Mouse (Mus musculus) midbrain, postnatal 0 days (tissue): ENCODE results near the gene Cbwd1. TPM values are rescaled to one million over a fixed set of nuclear protein-coding genes. Genes with fewer than 3 reads are reported as not detected.

Experiments used
- ATAC-seq: fragments of 200-750 bp; cut with Nextera tagmentation; 2 replicates; pipeline ENCODE4 v1.8.0; 2017; ENCODE audit warnings: moderate number of reproducible peaks, mild to moderate bottlenecking, moderate TSS enrichment, moderate library complexity; ENCODE audit not compliant: low FRiP score
- DNase-seq: peaks from one replicate; pipeline ENCODE4 v3.0.0-alpha.2; 2015; ENCODE audit warnings: low spot score
- H3K27ac ChIP-seq: fragments of 300-500 bp; sonication (generic); 2 replicates; pipeline ENCODE4 v1.5.1; 2014; ENCODE audit warnings: low read depth, mild to moderate bottlenecking, low read length, mixed read lengths
- H3K27me3 ChIP-seq: fragments of 300-500 bp; sonication (generic); 2 replicates; pipeline ENCODE4 v1.6.1; 2014; ENCODE audit warnings: low read length, control low read depth, mixed read lengths; ENCODE audit not compliant: insufficient read depth
- H3K36me3 ChIP-seq: fragments of 300-500 bp; sonication (generic); 2 replicates; pipeline ENCODE4 v1.6.1; 2014; ENCODE audit warnings: low read length, control low read depth, mixed read lengths; ENCODE audit not compliant: insufficient read depth
- H3K4me1 ChIP-seq: fragments of 300-500 bp; sonication (generic); 2 replicates; pipeline ENCODE4 v1.6.1; 2014; ENCODE audit warnings: mild to moderate bottlenecking, control low read depth, antibody characterized with exemption, low read length, mixed read lengths; ENCODE audit not compliant: insufficient read depth
- H3K4me2 ChIP-seq: fragments of 300-500 bp; sonication (generic); 2 replicates; pipeline ENCODE4 v1.6.1; 2014; ENCODE audit warnings: low read depth, mild to moderate bottlenecking, low read length, mixed read lengths; ENCODE audit not compliant: poor library complexity, severe bottlenecking
- H3K4me3 ChIP-seq: fragments of 300-500 bp; sonication (generic); 2 replicates; pipeline ENCODE4 v1.5.1; 2014; ENCODE audit warnings: low read depth, mild to moderate bottlenecking, low read length, moderate library complexity
- H3K9ac ChIP-seq: fragments of 300-500 bp; sonication (generic); replicated peaks from 2 replicates; pipeline ENCODE4 v1.6.1; 2014; ENCODE audit warnings: mild to moderate bottlenecking, low read length, moderate library complexity, mixed read lengths; ENCODE audit not compliant: poor library complexity, severe bottlenecking
- H3K9me3 ChIP-seq: fragments of 300-500 bp; sonication (generic); 2 replicates; pipeline ENCODE4 v1.6.1; 2016; ENCODE audit warnings: low read length, control low read depth
- CTCF ChIP-seq: IDR thresholded peaks from 2 replicates; pipeline ENCODE4 v1.5.1; 2016; ENCODE audit warnings: antibody characterized with exemption, mild to moderate bottlenecking
- WGBS: fragments of 180-500 bp; shearing (Covaris S2); extraction: QIAGEN DNeasy Blood & Tissue Kit; methylation state at CpG from one replicate; pipeline ENCODE4 v1.1.7; 2014; 5-methylcytosine and 5-hydroxymethylcytosine counted together
- polyA plus RNA-seq: library from polyadenylated mRNA; unstranded; fragments of >200 nt; fragmentation: Nextera tagmentation; extraction: Ambion mirVana; gene quantifications from 2 replicates; pipeline ENCODE4 v1.2.1, GENCODE M21; 2015
- total RNA-seq: library from RNA; depleted of rRNA; stranded (reverse); fragments of >200 nt; gene quantifications from 2 replicates; pipeline ENCODE4 v1.2.3, GENCODE M21; 2014; rRNA removed

Cbwd1 gene
- total RNA-seq (9.5 and 11.7 TPM in 2 replicates), polyA plus RNA-seq (6.6 and 6.8 TPM in 2 replicates)

GRCm38 (mm10) chr19:24961172-24961962, at the start of gene Cbwd1:
Gene Cbwd1, minus strand, starts transcription at chr19:24961610.
- H3K4me3 ChIP-seq: peak within 1 kb of the TSS; percentile 69
- H3K27me3 ChIP-seq: no peaks in the 10 kb centered on the region
- no peaks in the 10 kb centered on the region; the same call in 1 of the 2 replicates for H3K4me1 ChIP-seq
- WGBS: under 1% methylated on average over 36 of the region's 36 CpGs
- no peaks in the 10 kb centered on the region for H3K9me3 ChIP-seq
- TF ChIP-seq CTCF: peak; percentile 91
- no peaks in the 10 kb centered on the region for H3K36me3 ChIP-seq
- DNase-seq (peak; percentile 99), ATAC-seq (peak; percentile 100)
- peak within 1 kb of the TSS; percentile 40 for H3K9ac ChIP-seq
- no peak within 1 kb of the TSS for H3K27ac ChIP-seq
- peak within 1 kb of the TSS; percentile 54 for H3K4me2 ChIP-seq

- H3K27me3 ChIP-seq: no peaks in the 10 kb centered on the region
- DNase-seq (no peak), ATAC-seq (no peak)
- no peak overlapping the region for H3K4me2 ChIP-seq
- H3K27ac ChIP-seq: no peak overlapping the region
- no peak overlapping the region for H3K9ac ChIP-seq
- WGBS: 90% methylated on average over 2 of the region's 2 CpGs
- H3K4me1 ChIP-seq: no peaks in the 10 kb centered on the region
- no peak overlapping the region for H3K4me3 ChIP-seq
- TF ChIP-seq CTCF: no peak
- no peaks in the 10 kb centered on the region for H3K9me3 ChIP-seq
- H3K36me3 ChIP-seq: no peaks in the 10 kb centered on the region
These were observed 47.1 kb upstream of the Cbwd1 start for GRCm38 (mm10) chr19:25008509-25008908.

DNA sequence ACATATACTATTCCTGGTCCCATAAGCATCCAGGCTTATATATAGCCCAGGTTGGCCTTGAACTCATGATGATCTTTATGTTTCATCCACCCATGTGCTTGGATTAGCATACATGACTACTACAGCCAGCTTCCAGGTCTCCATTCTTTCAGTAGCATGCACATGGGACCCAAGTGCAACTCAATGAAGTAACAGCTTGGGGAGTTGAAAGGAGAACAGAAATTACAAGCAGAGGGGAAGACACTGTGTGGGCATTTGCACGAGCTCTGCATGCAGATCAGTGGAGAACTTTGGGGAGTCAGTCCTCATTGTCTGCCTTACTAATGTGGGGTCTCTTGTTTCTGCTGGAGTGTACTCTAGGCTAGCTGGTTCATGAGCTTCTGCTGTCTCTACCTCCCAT, 45.3 kb upstream of the Cbwd1 start:
- no peak for ATAC-seq
- 84% methylated on average over 1 of the region's 1 CpGs for WGBS
- TF ChIP-seq CTCF: no peak

GRCm38 (mm10) chr19:25003810-25004209, 42.4 kb upstream of the Cbwd1 start:
- 51% methylated on average over 4 of the region's 4 CpGs for WGBS
- DNase-seq (no peak), ATAC-seq (no peak)
- Histone ChIP-seq H3K9ac (no peak overlapping the region), H3K4me2 (no peak overlapping the region), H3K36me3 (no peaks in the 10 kb centered on the region), H3K27me3 (peaks cover 31% of the 10 kb centered on the region), H3K27ac (no peak overlapping the region), H3K4me3 (no peak overlapping the region), H3K4me1 (no peaks in the 10 kb centered on the region), H3K9me3 (no peaks in the 10 kb centered on the region)
- no peak for TF ChIP-seq CTCF

More for the DNA sequence above, 45.3 kb upstream of the Cbwd1 start:
- DNase-seq: no peak
- peaks cover 5% of the 10 kb centered on the region; the same call in 1 of the 2 replicates for H3K27me3 ChIP-seq
- H3K4me3 ChIP-seq: no peak overlapping the region
- no peak overlapping the region for H3K4me2 ChIP-seq
- no peak overlapping the region for H3K9ac ChIP-seq
- H3K27ac ChIP-seq: no peak overlapping the region
- H3K9me3 ChIP-seq: no peaks in the 10 kb centered on the region
- H3K36me3 ChIP-seq: no peaks in the 10 kb centered on the region
- H3K4me1 ChIP-seq: no peaks in the 10 kb centered on the region

DNA sequence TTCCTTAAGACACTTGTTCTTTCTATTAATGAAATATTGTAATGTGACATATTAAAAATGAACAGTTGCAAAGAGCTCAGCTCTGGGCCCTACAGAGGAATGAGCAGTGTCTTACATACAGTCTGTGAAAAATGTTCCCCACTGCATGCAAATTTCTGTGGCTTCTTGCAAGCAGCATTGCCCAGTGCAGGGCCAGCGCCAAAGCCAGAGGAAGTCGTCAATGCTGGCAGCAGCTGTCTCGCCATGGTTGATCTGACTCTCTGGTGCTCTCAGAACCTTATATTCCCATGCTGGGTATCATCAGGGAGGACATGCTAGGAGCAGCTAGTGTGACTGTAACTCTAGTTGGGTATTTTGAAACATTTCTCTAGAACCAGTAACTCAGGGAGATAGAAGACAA, 41.4 kb upstream of the Cbwd1 start:
- no peak overlapping the region for H3K4me2 ChIP-seq
- ATAC-seq: no peak
- no peak overlapping the region for H3K9ac ChIP-seq
- no peaks in the 10 kb centered on the region for H3K4me1 ChIP-seq
- H3K27me3 ChIP-seq: peaks cover 33% of the 10 kb centered on the region
- H3K36me3 ChIP-seq: no peaks in the 10 kb centered on the region
- WGBS: 83% methylated on average over 3 of the region's 3 CpGs
- H3K9me3 ChIP-seq: no peaks in the 10 kb centered on the region
- DNase-seq: no peak
- H3K27ac ChIP-seq: no peak overlapping the region
- no peak for TF ChIP-seq CTCF
- no peak overlapping the region for H3K4me3 ChIP-seq

- Histone ChIP-seq H3K36me3 (no peaks in the 10 kb centered on the region), H3K9ac (no peak overlapping the region), H3K9me3 (no peaks in the 10 kb centered on the region), H3K4me1 (no peaks in the 10 kb centered on the region), H3K27ac (no peak overlapping the region), H3K4me2 (no peak overlapping the region), H3K27me3 (peaks cover 38% of the 10 kb centered on the region), H3K4me3 (no peak overlapping the region)
- ATAC-seq (no peak), DNase-seq (no peak)
- no peak for TF ChIP-seq CTCF
- 84% methylated on average over 6 of the region's 6 CpGs for WGBS
These were observed 40.6 kb upstream of the Cbwd1 start for GRCm38 (mm10) chr19:25002032-25002431.
